Mouse (Mus musculus): ENCODE data around the gene Fbxo22. TPM values are rescaled to one million over a fixed set of nuclear protein-coding genes. Genes with fewer than 3 reads are reported as not detected.
A peak's percentile ranks its signal among the peaks of the same experiment; 100 is the strongest.

Fbxo22 gene
- total RNA-seq (2015; ENCODE audit: low replicate concordance) = 18.0 and 22.3 TPM in 2 replicates
- total RNA-seq (2017; ENCODE audit: low replicate concordance) = 8.2 and 12.2 TPM in 2 replicates

DNA sequence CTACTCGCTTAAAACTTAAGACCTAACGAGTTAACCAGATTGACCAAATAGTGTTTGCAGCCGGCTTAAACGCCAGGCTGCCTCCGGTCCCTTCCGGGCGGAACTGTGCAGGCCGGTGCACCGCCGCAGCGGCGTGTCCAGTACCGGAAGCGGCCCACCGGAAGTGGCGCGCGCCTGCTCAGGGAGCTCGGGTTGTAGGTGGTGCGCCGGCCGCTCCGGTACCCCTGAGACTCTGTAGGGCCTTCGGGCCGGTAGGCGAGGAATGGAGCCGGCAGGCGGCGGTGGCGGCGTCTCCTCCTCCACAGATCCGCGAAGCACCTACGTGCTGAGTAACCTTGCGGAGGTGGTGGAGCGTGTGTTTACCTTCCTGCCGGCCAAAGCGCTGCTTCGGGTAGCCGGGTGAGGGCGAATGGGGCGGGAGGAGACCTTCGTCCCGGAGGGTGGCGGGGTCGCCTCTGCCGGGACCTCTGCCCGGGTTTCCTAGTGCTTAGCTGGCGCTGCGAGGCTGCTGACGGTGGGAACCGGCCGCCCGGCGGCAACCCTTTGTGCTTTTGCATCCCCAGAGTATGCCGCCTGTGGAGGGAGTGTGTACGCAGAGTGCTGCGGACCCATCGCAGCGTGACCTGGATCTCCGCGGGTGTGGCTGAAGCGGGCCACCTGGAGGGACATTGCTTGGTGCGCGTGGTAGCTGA lies at the start of gene Fbxo22:
Gene Fbxo22, plus strand, starts transcription at position 136 of the 692 bp plus-strand sequence.
- peak; percentile 90 for ATAC-seq (replicated peaks; ENCODE audit: low FRiP score, poor library complexity, severe bottlenecking)

DNA sequence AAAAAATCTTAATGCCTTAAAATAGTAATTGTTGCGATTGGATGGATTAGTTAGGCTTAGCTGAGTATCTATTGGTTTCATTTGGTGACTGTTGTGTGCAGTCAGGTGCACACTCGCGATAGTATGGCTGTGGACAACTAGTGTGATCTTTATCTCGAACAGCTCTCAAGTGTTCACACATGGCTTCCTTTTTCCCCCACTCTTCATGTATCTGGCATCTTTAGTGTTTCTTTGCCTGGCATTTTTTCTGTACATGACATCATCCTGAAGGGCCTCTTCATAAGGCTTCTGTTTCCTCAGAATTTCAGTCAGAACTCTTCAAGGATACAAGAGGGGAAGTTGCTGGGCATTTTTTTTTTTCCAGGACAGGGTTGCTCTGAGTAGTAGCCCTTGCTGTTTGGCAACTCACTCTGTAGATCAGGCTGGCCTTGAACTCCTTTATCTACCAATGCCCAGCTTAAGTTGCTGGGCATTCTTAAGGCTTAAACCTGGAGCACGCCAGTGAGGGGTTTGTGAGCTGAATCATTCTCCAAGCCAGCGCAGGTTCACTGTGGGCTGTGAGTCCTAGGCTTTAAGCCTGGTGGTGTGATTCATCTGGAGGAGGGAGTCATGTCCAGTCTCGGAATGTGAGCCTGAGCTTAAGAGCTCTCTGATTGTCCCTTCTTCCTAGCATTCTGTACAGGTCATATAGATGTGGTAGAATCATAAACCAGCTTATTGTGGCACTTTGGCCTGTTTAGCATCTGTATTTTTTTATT lies 37.9 kb upstream of the Fbxo22 start:
- ATAC-seq (replicated peaks; ENCODE audit: low FRiP score, poor library complexity, severe bottlenecking) = peak; percentile 68

DNA sequence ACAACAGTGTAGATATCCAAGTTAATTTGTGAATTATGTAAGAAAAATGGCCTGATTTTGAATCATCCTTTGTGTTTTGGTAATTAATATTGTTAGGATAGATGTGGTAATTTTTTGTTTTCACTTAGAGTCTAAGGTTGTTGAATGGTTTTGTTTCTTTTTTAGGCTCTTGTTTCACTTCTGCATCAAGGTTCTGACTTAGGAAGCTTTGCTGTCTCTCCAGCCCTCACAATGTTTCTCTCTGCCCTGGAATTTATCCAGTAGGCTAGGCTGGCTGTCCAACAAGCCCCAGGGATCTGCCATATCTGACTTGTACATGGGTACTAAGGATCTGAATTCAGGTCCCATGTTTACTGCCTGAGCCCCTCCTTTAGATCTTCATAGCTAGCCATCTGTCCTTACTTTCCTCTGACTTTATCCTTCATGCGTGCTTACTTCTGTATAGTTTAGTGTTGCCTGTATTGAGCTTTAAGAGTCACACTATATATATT lies 36.5 kb upstream of the Fbxo22 start:
- no peak for ATAC-seq (replicated peaks; ENCODE audit: low FRiP score, poor library complexity, severe bottlenecking)

DNA sequence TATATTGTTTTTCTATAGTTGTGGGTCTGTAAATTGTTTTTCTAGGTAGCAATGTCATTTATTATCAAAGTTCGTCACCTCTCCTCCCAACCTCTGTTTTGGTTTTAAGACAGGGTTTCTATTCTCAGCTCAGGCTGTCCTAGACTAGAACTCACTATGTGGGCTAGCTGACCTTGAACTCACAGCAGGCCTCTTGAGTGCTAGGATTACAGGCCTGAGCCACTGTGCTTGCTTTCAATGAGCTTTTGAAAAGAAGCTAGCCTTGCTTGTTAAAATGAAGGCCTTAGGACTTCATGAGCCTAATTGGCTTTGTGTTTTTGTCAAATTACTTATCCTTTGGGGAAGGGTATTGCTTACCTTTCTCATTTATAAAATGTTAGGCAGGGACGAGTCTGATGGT lies 34.5 kb upstream of the Fbxo22 start:
- no peak for ATAC-seq (replicated peaks; ENCODE audit: low FRiP score, poor library complexity, severe bottlenecking)

DNA sequence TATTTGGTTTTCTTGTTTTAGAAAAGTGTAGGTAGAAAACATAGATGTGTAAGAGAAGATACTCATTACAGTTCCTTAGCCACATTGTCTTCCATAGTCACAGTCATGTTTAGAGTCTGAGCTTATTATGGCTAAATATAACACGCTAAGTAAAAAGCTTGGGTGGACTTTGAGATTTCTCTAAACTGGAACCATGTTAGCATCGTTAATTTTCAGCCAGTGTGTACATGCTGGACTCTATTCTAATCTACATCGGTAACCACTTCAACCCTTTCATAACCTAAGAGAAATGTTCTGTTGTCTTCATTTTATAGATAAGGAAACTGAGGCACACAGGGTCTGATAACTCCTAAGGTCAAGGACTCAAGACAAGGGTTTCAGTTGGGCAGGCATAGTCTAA lies 12.8 kb upstream of the Fbxo22 start:
- no peak for ATAC-seq (replicated peaks; ENCODE audit: low FRiP score, poor library complexity, severe bottlenecking)

DNA sequence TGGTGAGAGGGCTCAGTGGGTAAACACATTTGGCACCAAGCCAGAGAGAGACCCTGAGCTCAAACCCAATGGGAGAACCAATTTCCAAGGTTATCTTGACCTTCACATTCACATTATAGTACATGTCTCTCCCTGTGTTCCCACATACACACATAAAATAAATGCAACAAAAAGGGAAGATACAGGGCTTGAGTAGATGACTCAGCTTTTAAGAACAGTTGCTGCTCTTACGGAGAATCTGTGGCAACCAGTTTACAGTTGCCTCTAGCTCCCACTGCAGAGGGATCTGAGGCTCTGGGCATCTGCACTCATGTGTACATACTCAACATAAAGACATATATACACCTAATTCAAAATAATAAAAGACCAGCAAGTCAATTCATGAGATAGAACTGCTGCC lies 10.5 kb upstream of the Fbxo22 start:
- ATAC-seq (replicated peaks; ENCODE audit: low FRiP score, poor library complexity, severe bottlenecking) = no peak

DNA sequence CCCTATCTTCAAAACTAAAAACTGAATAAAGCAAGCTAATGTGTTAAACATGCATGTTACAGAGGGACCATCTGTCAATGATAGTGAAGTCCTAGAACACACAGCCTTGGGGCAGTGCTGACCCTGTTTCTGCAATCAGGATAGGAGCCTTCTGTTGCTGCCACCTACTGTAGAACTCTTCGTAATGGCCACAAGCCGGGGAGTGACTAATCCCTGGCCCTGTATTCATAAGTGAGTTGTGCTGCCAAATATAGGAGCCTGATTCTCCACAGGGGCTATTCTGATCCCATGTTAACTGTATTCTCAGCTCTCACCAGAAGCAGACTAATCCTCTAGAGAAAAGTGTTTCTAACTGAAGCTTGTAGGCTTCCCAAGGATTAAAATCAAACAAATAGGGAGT lies 9.4 kb upstream of the Fbxo22 start:
- ATAC-seq (replicated peaks; ENCODE audit: low FRiP score, poor library complexity, severe bottlenecking) = no peak

DNA sequence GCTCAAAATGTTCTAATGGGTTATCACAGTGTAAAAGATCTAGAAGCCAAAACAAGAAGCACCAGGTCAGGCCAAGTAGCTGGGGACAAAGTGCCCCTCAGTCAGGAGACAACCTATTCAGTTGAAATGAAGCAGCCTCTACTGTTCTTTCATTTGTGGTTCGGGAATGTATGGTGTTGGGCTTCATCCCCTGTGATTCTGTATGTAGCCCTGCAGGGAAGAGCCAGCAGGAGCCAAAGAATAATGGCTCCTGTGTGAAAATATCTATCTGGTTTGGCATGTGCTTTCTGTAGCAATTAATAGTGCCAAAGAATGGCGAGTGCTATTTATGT lies 301 bp upstream of the Fbxo22 start:
- ATAC-seq (replicated peaks; ENCODE audit: low FRiP score, poor library complexity, severe bottlenecking) = no peak

DNA sequence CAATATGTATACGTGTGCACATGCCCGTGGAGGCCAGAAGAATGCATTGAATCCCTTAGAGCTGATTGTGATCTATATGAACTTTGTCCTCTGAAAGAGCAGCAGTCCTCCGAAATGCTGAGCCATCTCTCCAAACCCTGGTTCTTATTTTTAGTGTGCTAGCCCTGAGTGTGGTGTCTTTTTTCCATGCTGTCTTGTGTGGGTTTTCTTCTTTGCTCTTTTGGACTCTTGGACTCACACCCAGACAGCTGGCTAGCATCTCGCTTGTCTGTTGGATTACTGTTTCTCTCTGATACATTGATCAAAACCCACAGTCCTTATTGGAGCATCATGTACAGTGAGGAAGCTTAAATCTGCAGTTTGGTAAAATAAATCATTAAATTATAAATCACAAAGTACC lies 2.9 kb downstream of the Fbxo22 start:
- no peak for ATAC-seq (replicated peaks; ENCODE audit: low FRiP score, poor library complexity, severe bottlenecking)

DNA sequence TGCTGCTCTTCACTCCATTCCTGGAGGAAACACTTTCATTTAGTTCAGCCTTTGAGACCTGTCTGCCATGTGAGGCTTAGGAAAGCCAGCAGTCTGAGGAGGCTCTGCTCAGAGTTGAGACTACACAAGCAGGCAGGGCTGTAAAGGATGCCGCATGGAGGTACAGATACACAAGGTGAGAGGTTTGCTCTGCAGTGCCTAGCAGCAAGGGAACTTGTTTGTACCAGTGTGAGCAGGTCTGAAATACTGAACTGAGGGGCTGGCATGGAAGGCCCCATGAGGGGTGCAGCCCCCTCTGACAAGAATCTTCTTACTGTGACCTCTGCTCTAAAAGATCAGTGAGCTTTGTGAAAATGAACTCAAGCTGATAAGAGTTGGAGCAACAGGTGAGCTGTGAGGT lies 4.7 kb downstream of the Fbxo22 start:
- no peak for ATAC-seq (replicated peaks; ENCODE audit: low FRiP score, poor library complexity, severe bottlenecking)

DNA sequence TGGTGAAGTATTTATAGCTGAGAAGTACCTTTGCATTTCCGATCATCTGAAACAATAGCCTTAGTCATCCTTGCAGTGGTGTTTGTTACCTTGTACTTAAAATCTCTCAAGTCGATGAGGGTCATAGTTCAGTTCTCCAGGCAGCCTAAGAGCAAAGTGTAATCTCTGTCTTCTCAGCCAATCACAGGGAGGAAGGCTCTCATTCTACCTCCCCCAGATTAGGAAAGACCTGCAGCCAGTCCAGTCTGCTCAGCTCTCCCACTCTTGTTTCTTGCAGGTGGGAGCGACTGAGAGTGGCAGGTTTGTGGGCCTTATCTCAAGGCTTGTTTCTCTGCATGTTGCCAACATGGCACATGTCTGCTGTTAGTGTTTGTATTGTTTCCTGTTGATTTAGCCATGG lies 6.3 kb downstream of the Fbxo22 start:
- no peak for ATAC-seq (replicated peaks; ENCODE audit: low FRiP score, poor library complexity, severe bottlenecking)

DNA sequence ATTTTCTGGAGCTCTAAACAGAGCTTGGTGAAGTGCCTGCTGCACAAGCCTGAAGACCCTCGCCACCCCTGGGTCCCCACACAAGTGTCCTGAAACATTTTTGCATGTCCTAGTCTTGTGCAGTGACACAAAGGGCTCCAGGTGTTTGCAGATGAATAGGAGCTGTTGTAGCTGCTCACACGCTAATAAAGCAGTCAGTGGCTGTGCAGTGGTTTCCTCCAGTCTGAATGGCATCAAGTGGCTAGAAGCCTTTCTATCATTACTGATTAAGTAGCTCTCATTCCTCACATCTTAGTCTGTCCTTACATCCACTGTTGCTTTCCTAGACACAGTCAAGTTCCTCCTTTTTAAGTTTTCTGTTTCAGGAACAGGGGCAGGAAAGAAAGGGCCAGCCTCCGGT lies 6.9 kb downstream of the Fbxo22 start:
- ATAC-seq (replicated peaks; ENCODE audit: low FRiP score, poor library complexity, severe bottlenecking) = no peak

DNA sequence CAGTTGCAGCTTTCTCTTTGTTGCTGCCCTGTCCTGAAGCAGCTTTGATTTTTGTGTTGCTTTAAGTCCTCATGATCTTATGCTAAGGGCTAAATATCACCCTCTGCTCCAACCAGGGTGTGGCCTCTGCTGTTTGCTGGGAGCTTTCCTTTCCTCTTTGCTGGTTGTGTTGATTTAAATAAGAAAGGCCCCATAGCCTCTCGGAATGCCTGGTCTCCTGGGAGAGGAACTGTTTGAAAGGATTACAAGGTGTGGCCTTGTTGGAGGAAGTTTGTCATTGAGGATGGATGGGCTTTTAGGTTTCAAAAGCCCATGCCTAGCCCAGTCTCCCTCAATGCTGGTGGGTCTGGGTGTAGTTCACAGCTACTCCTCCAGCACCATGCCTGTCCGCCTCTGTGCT lies 7.4 kb downstream of the Fbxo22 start:
- no peak for ATAC-seq (replicated peaks; ENCODE audit: low FRiP score, poor library complexity, severe bottlenecking)

DNA sequence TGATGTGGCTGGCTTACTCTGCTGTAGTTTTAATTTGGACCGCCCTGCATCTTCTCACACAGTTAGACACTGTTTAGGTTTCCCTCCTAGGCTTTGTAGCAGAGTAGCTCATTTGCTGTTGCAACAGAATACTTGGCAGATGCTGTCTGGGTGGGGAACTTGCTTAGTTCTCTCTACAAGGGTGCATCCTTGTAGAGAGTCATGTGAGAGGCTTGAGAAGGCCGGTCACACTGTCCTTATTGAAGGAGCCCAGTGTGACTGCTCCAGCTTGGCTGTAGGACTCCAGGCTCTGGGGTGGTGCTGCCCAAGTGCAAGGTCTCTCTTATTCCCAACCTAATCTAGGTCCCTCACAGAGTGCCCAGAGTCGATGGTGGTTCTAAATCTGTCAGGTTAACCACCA lies 8.7 kb downstream of the Fbxo22 start:
- no peak for ATAC-seq (replicated peaks; ENCODE audit: low FRiP score, poor library complexity, severe bottlenecking)

DNA sequence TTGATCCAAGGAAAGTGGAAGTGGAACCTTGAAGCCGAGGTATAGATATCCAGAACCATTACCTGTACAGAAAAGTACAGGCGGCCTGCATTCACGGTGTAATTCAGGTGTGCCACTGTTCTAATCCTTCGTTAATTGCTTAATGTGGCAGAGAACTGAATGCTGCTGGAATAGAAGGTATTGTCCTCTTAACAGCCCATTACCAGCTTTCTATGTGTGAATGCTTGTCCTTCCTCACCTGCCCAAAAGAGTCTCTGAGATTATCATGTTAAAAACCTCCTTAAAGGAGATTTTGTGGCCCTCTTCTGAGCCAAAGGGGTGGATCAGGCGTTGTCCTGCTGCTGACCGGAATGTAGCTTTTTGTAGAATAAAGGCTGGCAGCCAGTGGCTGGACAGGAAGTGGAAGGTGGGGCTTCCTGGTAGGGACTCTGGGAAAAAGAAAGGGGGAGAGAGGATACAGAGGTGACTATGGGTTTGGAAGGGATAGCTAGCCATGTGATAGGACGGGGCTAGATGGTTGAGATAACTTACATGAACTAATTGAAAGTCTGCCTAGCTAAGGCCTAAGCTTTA lies 16.5 kb downstream of the Fbxo22 start:
- no peak for ATAC-seq (replicated peaks; ENCODE audit: low FRiP score, poor library complexity, severe bottlenecking)

DNA sequence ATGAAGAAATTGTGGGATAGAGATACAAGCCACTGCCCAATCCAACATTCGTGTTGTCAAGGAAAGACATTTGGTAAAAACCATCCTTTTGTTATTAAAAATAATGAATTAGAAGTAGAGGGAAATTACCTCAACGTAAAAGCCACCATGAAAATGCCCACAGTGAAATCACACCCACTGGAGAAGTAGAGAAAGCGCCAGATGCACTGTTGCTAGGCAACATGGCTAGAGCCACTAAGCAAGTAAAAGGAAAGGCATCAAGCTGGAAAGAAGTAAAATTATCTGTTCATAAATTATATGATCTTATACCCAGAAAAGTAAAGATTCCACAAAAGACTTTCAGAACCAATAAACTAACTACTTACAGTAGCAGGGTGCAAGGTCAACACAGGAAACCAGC lies 17.5 kb downstream of the Fbxo22 start:
- no peak for ATAC-seq (replicated peaks; ENCODE audit: low FRiP score, poor library complexity, severe bottlenecking)

DNA sequence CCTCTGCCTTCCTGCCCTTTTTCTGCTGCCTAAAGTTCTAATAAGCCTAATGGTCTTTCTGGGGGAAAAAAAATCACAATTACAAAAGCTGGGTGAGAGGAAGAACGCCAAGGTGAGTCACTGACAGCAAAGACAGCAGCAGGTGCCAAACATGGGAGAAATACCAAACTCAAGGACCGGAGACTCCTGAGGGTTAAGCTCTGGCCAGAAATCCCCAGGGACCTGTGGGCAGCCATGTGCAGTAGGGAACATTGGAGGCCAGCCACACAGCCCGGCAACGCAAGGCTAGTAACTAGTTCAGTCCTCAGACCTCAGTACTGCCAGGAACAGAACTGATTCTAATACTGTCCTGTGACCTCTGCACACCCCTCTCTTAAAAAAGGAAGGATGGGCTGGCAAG lies 19.4 kb downstream of the Fbxo22 start:
- no peak for ATAC-seq (replicated peaks; ENCODE audit: low FRiP score, poor library complexity, severe bottlenecking)

DNA sequence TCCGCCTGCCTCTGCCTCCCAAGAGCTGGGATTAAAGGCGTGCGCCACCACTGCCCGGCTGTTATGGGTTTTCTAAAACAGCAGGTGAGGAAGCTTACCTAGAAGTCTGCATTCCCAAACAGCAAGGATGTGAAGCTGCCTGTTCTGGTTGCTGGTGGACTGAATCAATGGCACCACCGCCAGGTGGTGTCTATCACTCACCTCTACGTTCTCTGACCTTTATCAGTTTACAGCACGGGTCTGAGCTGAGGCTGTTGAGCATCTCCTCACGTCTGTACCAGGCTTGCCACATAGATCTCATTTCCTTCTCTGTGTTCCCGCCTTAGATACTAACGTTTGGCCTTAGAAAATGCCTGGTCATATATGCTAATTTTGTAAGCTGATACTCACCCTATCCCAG lies 20.3 kb downstream of the Fbxo22 start:
- no peak for ATAC-seq (replicated peaks; ENCODE audit: low FRiP score, poor library complexity, severe bottlenecking)

DNA sequence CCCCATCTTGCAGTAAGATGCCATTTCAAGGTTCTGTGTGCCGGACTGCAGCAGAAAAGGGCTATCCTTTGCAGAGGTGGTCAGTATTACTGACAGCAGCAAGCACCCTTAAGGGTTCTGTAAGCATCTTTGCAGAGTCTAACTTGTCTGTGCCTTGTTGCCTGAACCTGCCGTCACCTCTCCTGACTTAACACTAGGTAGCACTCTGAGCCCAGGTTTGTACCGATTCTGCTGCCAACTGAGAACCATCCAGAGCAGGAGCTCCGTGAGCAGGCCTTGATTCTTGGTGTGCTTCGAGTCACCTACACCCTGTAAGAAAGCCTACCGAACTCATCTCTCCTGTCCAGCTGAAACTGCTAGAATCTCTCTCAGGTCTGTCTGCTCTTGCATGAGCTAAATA lies 22.8 kb downstream of the Fbxo22 start:
- ATAC-seq (replicated peaks; ENCODE audit: low FRiP score, poor library complexity, severe bottlenecking) = no peak

DNA sequence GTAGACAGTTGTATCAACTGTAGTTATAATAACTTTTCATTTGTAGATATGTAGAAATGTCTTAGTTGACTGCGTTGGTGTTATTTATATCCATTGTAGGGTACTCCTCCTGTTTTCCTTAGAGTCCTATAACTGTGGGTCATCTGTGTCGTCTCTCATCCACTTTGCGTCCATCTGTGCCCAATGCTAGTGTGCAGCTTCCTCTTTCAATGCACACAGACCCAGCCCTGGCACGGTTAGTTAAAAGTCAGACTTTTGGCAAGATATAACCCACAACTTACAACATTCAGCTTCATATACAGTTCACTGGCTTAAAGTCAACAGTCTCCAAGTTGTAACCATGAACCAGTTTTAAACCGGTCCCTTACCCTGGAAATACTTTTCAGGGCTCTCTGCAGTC lies 23.4 kb downstream of the Fbxo22 start:
- ATAC-seq (replicated peaks; ENCODE audit: low FRiP score, poor library complexity, severe bottlenecking) = no peak

DNA sequence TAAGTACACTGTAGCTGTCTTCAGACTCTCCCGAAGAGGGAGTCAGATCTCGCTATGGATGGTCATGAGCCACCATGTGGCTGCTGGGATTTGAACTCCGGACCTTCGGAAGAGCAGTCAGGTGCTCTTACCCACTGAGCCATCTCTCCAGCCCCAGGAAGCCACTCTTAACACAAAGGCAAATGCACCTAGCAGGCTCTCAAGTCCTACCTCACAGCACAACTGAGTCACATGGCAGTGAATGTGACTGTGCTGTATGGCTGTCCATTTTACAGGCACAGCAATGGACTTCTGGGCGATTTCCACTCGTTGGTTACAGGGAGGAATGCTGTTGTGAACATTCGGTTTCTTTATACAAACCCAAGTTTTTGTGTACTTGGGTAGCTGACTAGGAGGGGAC lies 23.9 kb downstream of the Fbxo22 start:
- no peak for ATAC-seq (replicated peaks; ENCODE audit: low FRiP score, poor library complexity, severe bottlenecking)
